Mouse (Mus musculus) liver, embryonic 16.5 days (tissue): ENCODE measurements around the gene Chl1. TPM values are rescaled to one million over a fixed set of nuclear protein-coding genes. Genes with fewer than 3 reads are reported as not detected.

ENCODE experiments used
- ATAC-seq: fragments of 200-750 bp; cut with Nextera tagmentation; 2 replicates; pipeline ENCODE4 v1.8.0; 2017; ENCODE audit warnings: low read depth, mild to moderate bottlenecking, moderate number of reproducible peaks, moderate library complexity
- H3K27ac ChIP-seq: fragments of 300-500 bp; sonication (generic); 2 replicates; pipeline ENCODE4 v1.5.1; 2014; ENCODE audit warnings: mild to moderate bottlenecking, low read length
- H3K27me3 ChIP-seq: fragments of 300-500 bp; sonication (generic); 2 replicates; pipeline ENCODE4 v1.6.1; 2014; ENCODE audit warnings: low read depth, low read length, mixed read lengths; ENCODE audit not compliant: control insufficient read depth, insufficient read depth
- H3K36me3 ChIP-seq: fragments of 300-500 bp; sonication (generic); 2 replicates; pipeline ENCODE4 v1.6.1; 2014; ENCODE audit warnings: mild to moderate bottlenecking; ENCODE audit not compliant: control insufficient read depth, insufficient read depth
- H3K4me1 ChIP-seq: fragments of 300-500 bp; sonication (generic); 2 replicates; pipeline ENCODE4 v1.6.1; 2014; ENCODE audit warnings: low read depth, low read length, mixed read lengths; ENCODE audit not compliant: control insufficient read depth
- H3K4me2 ChIP-seq: fragments of 300-500 bp; sonication (generic); 2 replicates; pipeline ENCODE4 v1.6.1; 2014; ENCODE audit warnings: low read depth, low read length, mixed read lengths
- H3K4me3 ChIP-seq: fragments of 300-500 bp; sonication (generic); 2 replicates; pipeline ENCODE4 v1.5.1; 2014; ENCODE audit warnings: low read depth, mild to moderate bottlenecking, low read length
- H3K9ac ChIP-seq: fragments of 300-500 bp; sonication (generic); 2 replicates; pipeline ENCODE4 v1.6.1; 2014; ENCODE audit warnings: low read depth, low read length
- H3K9me3 ChIP-seq: fragments of 300-500 bp; sonication (generic); replicated peaks from 2 replicates; pipeline ENCODE4 v1.6.1; 2016; ENCODE audit warnings: low read length; ENCODE audit not compliant: control insufficient read depth
- WGBS: fragments of 180-500 bp; shearing (Covaris S2); extraction: QIAGEN DNeasy Blood & Tissue Kit; methylation state at CpG from one replicate; pipeline ENCODE4 v1.1.7; 2014; ENCODE audit not compliant: insufficient replicate concordance; 5-methylcytosine and 5-hydroxymethylcytosine counted together
- polyA plus RNA-seq: library from polyadenylated mRNA; unstranded; fragments of >200 nt; fragmentation: Nextera tagmentation; extraction: Ambion mirVana; gene quantifications from 2 replicates; pipeline ENCODE4 v1.2.1, GENCODE M21; 2015

The Chl1 gene
- polyA plus RNA-seq, 1 experiment from 2014 or later: 0.02 TPM

GRCm38 (mm10) chr6:103766830-103767229 is 256.4 kb downstream of the Chl1 start:
- H3K4me3 ChIP-seq: no peak overlapping the region
- no peaks in the 10 kb centered on the region; the same call in 1 of the 2 replicates for H3K9me3 ChIP-seq
- H3K4me1 ChIP-seq: no peaks in the 10 kb centered on the region
- WGBS: 51% methylated on average over 3 of the region's 3 CpGs
- H3K36me3 ChIP-seq: no peaks in the 10 kb centered on the region
- no peak overlapping the region for H3K4me2 ChIP-seq
- H3K27ac ChIP-seq: no peak overlapping the region
- no peak for ATAC-seq
- no peaks in the 10 kb centered on the region for H3K27me3 ChIP-seq
- H3K9ac ChIP-seq: no peak overlapping the region

- Histone ChIP-seq H3K27ac (no peak overlapping the region), H3K27me3 (no peaks in the 10 kb centered on the region), H3K36me3 (no peaks in the 10 kb centered on the region), H3K4me1 (no peaks in the 10 kb centered on the region), H3K4me3 (no peak overlapping the region), H3K9ac (no peak overlapping the region), H3K4me2 (no peak overlapping the region), H3K9me3 (no peaks in the 10 kb centered on the region)
- no peak for ATAC-seq
- WGBS: 72% methylated on average over 5 of the region's 5 CpGs
Observed at GRCm38 (mm10) chr6:103781058-103781457, 270.7 kb downstream of the Chl1 start.

GRCm38 (mm10) chr6:103791077-103791632 is 280.8 kb downstream of the Chl1 start:
- H3K27me3 ChIP-seq: no peaks in the 10 kb centered on the region
- H3K36me3 ChIP-seq: no peaks in the 10 kb centered on the region
- no peak overlapping the region for H3K27ac ChIP-seq
- no peaks in the 10 kb centered on the region for H3K4me1 ChIP-seq
- ATAC-seq: no peak
- H3K9me3 ChIP-seq: no peaks in the 10 kb centered on the region
- H3K4me2 ChIP-seq: no peak overlapping the region
- H3K9ac ChIP-seq: no peak overlapping the region
- 48% methylated on average over 2 of the region's 2 CpGs for WGBS
- H3K4me3 ChIP-seq: no peak overlapping the region

- no peaks in the 10 kb centered on the region for H3K27me3 ChIP-seq
- H3K4me3 ChIP-seq: no peak overlapping the region
- H3K4me1 ChIP-seq: no peaks in the 10 kb centered on the region
- H3K9ac ChIP-seq: no peak overlapping the region
- no peaks in the 10 kb centered on the region for H3K36me3 ChIP-seq
- 59% methylated on average over 1 of the region's 1 CpGs for WGBS
- no peak overlapping the region for H3K4me2 ChIP-seq
- no peak overlapping the region for H3K27ac ChIP-seq
- H3K9me3 ChIP-seq: no peaks in the 10 kb centered on the region
- no peak for ATAC-seq
Observed at GRCm38 (mm10) chr6:103795241-103795640, 284.9 kb downstream of the Chl1 start.
